Mouse (Mus musculus) erythroblast, adult 5-6 weeks (primary cell): ENCODE measurements around the gene Gja10. TPM values are rescaled to one million over a fixed set of nuclear protein-coding genes. Genes with fewer than 3 reads are reported as not detected.

Experiments
- ATAC-seq: replicated peaks from 2 replicates; pipeline ENCODE4 v1.8.0; 2016; ENCODE audit warnings: moderate number of reproducible peaks, mild to moderate bottlenecking, moderate TSS enrichment, inconsistent platforms; ENCODE audit not compliant: poor library complexity, low FRiP score, severe bottlenecking
- total RNA-seq, 2 experiments: library from RNA; stranded (forward) in 1 of 2; stranded (reverse) in 1 of 2; fragments of 150-400 nt in 1 of 2; fragments of 200-764, 138-1000 nt in 1 of 2; gene quantifications; 2 replicates each; pipeline versions ENCODE4 v1.2.3 to v1.2.4; 2015 to 2017; ENCODE audit warnings: low replicate concordance in 2 of 2

The Gja10 gene
- total RNA-seq, 2 experiments from 2014 or later, result 2.1 TPM; not detected in 1

DNA sequence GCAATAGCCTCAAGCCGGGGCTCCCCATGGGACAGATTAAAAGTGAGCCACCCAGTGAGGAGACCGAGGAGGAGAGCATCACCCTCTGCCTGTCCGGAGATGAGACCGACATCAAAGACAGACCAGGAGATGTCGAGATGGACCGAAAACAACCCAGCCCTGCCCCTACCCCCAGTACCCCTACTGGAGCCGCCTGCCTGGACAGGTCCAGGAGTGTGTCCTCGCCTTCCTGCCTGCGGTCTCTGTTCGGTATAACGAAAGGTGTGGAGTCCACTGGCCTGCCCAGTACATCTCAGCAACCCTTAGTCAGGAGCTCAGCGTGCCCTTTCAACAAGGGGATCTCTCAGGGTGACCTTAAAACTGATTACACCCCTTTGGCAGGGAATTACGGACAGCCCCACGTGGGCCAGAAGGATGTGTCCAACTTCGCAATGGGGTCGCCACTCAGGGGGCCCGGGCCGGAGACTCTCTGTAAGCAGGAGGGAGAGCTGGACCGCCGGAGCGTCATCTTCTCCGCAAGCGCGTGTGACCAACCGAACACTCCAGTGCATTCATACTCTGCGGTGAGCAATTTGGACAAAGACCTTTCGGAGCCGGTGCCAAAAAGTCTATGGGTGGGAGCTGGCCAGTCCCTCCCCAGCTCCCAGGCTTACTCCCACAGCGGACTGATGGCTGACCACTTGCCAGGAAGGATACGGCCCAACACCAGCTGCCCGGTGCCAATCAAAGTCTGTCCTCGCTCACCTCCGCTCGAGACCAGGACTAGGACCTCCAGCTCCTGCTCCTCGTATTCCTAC is 40.0 kb downstream of the Gja10 start:
- no peak for ATAC-seq

DNA sequence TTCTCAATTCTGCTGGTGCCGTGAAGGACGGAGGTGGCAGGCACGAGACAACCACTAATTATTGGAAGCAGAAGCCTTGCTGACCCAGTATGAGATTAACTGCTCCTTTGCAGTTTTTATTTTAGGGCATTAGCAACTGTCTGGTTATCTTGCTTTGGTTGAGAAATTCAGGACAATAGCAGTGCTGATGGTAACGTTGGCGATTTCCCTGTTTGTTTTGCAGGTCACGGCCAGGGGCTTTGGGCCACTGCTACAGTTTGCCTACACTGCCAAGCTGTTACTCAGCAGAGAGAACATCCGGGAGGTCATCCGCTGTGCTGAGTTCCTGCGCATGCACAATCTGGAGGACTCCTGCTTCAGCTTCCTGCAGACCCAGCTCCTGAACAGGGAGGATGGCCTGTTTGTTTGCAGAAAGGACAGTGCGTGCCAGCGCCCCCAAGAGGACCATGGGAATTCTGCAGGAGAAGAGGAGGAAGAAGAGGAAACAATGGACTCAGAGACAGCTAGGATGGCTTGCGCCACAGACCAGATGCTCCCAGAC is 40.9 kb downstream of the Gja10 start:
- no peak for ATAC-seq

DNA sequence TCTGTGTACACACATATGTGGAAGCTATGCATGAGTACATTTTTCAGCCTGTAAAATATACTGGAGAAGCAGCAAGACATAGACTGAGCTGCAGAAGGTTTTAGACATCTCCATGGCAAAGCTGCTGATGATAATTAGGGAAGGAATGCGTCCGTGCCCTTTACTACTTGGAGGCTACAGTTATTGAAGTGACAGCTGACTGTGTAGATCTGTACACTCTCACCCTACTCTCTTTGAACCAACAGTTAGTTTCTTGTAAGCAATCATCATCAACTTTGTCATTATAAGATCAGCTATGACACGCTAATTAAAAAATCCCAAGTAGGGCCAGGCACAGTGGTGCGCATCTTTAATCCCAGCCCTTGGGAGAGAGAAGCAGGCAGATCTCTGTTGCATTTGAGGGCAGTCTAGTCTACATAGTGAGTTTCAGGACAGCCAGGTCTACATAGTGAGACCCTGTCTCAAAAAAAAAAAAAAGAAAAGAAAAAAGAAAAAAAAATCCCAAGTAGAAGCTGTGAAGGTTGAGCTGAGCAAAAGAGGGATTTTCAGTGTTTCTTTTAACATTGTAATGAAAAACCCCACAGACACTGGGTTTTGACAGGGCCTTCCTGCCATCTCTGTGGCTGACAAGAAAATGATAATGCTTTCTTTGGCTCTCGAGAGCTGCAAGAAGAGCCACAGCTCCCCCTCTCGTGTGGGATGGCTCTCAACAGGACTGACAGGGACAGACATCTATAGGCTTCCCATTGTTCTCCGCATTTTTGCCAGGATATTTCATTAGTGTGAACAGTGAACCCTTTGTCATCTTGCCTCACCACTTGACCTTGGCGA is 41.6 kb downstream of the Gja10 start:
- no peak for ATAC-seq

- ATAC-seq, result no peak
Measured at GRCm38 (mm10) chr4:32560246-32560645, 42.3 kb downstream of the Gja10 start.

- ATAC-seq, result no peak
Measured at GRCm38 (mm10) chr4:32555506-32555905, 47.1 kb downstream of the Gja10 start.

GRCm38 (mm10) chr4:32551337-32551736 is 51.2 kb downstream of the Gja10 start:
- ATAC-seq, result no peak

DNA sequence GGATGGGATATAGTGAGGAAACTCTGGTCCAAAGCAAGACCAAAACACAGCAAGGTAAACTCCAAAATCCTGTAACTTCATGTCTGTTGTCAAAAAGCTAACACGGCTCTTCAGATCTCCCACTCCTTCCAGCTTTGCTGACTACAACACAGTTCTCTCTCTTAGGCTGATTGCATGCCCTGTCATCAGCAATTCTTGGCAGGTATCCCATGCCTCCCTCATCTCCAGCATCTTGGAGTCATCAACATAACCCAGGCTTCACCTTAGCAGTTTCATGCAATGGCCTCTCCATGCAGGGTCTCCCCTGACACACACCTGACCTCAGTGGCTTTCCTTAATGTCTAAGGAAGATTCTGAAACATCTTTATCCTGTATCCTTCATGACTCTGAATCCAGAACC is 53.4 kb downstream of the Gja10 start:
- ATAC-seq, result no peak

Other genes starting within 250 kb of the Gja10 start
- 19.0 and 19.6 TPM in 2 replicates for gene Casp8ap2, start 12.7 kb upstream of the Gja10 start, total RNA-seq (2015; ENCODE audit: low replicate concordance)
- 18.8 and 26.5 TPM in 2 replicates for gene Casp8ap2, start 12.7 kb upstream of the Gja10 start, total RNA-seq (2017; ENCODE audit: low replicate concordance)
- gene Mdn1, start 54.4 kb upstream of the Gja10 start, total RNA-seq (2015; ENCODE audit: low replicate concordance), result 12.5 and 13.0 TPM in 2 replicates
- 4.5 and 10.2 TPM in 2 replicates for gene Mdn1, start 54.4 kb upstream of the Gja10 start, total RNA-seq (2017; ENCODE audit: low replicate concordance)
- 9.0 and 11.1 TPM in 2 replicates for gene Lyrm2, start 197.5 kb upstream of the Gja10 start, total RNA-seq (2015; ENCODE audit: low replicate concordance)
- 6.6 and 8.4 TPM in 2 replicates for gene Lyrm2, start 197.5 kb upstream of the Gja10 start, total RNA-seq (2017; ENCODE audit: low replicate concordance)